Mouse (Mus musculus) liver, adult 2 months (tissue): ENCODE data around the gene Cela2a.

Experiments
- CTCF ChIP-seq: fragments of 200-500 bp; IDR thresholded peaks from 2 replicates; pipeline ENCODE4 v1.5.1; 2011; ENCODE audit warnings: low read depth, low read length, control low read depth
- POLR2A ChIP-seq: fragments of 200-500 bp; IDR thresholded peaks from 2 replicates; pipeline ENCODE4 v1.6.1; 2011; ENCODE audit warnings: low read length, control low read depth; ENCODE audit not compliant: insufficient read depth; ENCODE audit errors: extremely low read depth

GRCm38 (mm10) chr4:141797545-141797944, 28.4 kb downstream of the Cela2a start:
- TF ChIP-seq POLR2A (no peak), CTCF (no peak)
